Mouse (Mus musculus) heart, postnatal 4 days (tissue): ENCODE data around the gene Hax1. TPM values are rescaled to one million over a fixed set of nuclear protein-coding genes. Genes with fewer than 3 reads are reported as not detected.

Experiments used
- DNase-seq: peaks from one replicate; pipeline ENCODE4 v3.0.0; 2021
- total RNA-seq, 2 experiments: library from RNA; stranded (reverse); gene quantifications; 2 replicates each; pipeline ENCODE4 v1.2.3; 2021

Gene Hax1
- total RNA-seq: 10 to 100 TPM; 39.0 to 44.5 TPM

DNA sequence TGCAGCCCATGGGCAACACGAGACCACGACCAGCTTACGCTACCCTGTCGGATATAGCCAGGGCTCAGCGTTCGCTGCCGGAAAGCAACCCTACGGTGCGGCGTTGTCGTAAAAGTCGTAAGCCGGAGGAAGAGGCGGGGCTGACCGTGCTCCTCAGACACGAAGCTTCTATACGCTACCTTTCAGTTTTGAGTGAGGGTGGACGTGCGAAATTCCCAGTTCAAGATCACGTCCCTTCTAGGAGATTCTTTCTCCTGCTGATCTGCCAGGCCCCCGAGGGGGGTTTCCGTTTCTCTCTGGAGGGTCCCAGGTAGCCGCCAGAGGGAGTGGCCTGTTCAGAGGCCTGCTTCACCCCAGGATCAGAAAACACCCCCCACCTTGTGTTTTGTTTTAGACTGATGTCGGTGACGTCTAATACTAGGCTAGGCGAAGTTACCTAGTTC, at the start of gene Hax1:
Hax1 (minus strand) TSS at position 169 of the 443 bp plus-strand sequence.
- DNase-seq: peak; percentile 95

DNA sequence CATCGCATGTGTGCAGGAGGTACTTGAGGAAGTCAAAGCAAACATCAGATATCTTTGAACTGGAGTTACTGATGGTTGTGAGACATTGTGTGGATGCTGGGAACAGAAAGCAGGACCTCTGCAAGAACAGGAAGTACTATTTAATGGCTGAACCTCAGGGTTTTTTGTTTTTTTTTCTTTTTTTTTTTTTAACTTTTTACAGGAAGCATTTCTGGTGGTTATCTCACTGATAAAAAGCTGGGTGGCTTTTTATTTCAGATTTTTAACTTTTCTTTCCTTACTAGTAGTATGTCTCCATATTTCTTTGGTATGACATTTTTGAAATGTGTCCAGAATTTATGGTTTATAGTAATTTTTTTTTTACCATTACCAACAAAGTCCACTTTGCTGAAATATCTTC, 37.7 kb upstream of the Hax1 start:
- DNase-seq: no peak

GRCm38 (mm10) chr3:90034653-90035052, 36.1 kb upstream of the Hax1 start:
- no peak for DNase-seq

DNA sequence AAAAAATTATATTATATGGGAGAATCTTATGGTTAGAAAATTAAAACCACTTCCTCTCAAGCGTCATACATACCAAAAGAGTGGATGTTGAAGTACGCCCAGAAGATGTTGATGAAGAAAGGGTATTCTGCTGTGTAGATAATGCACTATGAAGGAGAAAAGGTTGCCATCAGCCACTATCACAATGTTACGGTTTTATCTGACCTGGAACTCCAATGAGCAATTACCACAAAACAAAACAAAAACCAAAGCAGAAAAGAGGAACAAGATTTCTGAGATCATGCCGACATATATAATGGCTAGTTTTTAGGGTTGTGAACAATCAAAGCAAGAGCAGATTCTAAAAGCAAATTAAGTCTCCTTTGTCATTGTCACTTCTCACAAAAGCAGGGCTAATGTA, 18.0 kb upstream of the Hax1 start:
- DNase-seq: no peak

DNA sequence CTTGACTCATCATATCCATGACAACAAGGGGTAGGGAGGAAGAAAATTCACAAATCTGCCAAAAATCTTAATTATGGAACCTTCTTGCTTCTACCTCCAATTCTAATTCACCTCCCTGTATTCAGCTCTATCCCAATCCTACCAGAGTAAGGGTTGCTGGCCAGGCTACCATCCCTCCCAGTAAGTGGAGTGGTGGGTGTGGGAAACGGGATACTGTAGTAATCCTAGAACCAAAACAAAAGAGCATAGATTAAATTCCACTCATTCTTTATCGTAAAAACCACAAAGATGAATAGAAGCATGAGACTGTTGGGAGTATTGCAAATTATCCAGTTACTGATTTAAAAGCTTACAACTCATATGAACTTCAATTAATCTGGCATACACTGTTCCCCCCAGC, 11.7 kb upstream of the Hax1 start:
- no peak for DNase-seq

- no peak for DNase-seq
Observed at GRCm38 (mm10) chr3:90004091-90004796, 5.7 kb upstream of the Hax1 start.

- no peak for DNase-seq
Observed at GRCm38 (mm10) chr3:89999830-90000229, 1.2 kb upstream of the Hax1 start.

GRCm38 (mm10) chr3:89999090-89999489, 510 bp upstream of the Hax1 start:
- DNase-seq: peak; percentile 5

- DNase-seq: no peak
Observed at GRCm38 (mm10) chr3:89997791-89998495, 637 bp downstream of the Hax1 start.

DNA sequence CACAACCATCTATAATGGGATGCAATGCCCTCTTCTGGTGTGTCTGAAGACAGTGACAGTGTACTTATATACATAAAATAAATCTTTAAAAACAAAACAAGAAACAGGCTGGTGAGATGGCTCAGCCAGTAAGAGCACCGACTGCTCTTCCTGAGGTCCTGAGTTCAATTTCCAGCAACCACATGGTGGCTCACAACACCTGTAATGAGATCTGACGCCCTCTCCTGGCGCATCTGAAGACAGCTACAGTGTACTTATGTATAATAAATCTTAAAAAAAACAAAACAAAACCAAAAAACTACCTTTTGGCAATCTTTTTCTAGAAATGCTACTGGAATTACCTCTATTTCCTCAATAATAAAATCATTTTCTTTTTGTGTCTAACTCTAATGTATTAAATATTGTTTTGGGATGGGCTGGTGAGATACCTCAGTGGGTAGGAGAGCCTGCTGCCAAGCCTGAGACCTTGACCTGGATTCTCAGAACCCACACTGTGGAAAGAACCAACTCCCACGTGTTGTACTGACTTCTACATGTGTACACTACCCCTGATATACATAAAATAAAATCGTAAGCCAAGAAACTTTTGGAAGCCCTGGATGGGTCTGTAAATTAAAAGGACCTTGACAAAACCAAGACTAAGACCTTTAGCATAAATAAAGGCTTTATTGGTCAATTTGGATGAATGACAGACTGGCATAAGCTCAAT, 3.6 kb downstream of the Hax1 start:
- DNase-seq: no peak

DNA sequence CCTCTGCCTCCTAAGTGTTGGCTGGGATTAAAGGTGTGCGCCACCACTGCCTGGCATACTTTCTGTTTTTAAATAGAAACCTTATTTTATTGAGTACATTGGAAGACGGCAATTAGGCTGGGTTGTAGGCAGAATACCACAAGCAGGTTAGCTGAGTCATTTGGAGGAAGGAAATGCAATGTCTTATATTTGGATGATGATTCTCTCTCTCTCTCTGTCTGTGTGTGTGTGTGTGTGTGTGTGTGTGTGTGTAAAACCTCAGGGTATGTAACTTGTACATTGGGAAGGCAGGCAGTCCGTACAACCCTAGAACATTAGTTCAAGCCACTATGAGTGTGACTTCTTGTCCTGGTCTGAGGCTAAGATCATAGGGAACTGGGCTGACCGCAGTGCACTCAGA, 10.8 kb downstream of the Hax1 start:
- no peak for DNase-seq

DNA sequence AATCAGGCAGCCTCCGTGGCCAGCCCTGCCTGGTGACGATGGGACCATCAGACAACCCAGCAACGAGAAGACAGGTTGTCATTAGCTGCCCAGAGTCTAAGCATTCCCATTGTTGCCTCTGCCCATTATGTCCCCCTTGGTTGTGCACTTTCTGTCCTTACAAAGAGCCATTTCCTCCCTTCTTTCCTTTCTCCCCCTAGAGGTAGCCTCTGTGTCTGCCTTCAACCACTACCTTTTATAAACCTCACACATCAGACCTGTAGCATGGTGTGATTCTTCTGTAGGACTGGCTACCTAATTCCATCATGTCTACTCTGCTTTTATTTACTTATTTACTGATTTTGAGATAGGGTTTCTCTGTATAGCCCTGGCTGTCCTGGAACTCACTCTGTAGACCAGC, 11.4 kb downstream of the Hax1 start:
- DNase-seq: no peak

GRCm38 (mm10) chr3:89982426-89982825, 16.2 kb downstream of the Hax1 start:
- no peak for DNase-seq

DNA sequence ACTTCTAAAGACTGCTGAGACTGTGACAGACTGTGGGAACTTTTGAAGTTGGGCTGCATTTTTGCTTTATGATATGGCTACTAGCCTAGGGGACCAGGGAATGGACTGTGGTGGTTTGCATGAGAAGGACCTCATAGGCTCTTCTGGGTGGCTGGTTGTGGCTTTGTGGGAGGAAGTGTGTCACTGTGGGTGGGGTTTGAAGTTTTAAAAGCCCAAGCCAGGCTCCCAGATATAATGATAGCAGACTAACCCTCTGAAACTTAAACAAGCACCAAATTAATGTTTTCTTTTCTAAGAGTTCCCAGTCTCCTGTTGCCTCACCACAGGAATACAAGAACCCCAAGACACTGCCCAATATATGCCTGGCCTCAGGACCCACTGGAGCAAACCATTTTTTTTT, 21.7 kb downstream of the Hax1 start:
- DNase-seq: no peak

- no peak for DNase-seq
Observed at GRCm38 (mm10) chr3:89968509-89968908, 30.1 kb downstream of the Hax1 start.

DNA sequence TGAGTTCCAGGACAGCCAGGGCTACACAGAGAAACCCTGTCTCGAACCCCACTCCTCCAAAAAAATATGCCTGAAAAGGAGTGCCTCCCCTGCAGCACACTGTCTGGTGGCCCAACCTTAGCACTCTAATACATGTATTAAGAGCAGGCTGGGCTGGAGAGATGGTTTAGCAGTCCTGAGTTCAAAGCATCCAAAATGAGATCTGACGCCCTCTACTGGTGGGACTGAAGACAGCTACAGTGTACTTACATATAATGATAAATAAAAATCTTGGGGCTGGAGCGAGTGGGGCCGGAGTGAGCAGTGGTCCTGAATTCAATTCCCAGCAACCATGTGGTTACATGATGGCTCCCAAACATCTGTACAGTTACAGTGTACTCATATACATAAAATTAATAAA, 31.6 kb downstream of the Hax1 start:
- DNase-seq: no peak

DNA sequence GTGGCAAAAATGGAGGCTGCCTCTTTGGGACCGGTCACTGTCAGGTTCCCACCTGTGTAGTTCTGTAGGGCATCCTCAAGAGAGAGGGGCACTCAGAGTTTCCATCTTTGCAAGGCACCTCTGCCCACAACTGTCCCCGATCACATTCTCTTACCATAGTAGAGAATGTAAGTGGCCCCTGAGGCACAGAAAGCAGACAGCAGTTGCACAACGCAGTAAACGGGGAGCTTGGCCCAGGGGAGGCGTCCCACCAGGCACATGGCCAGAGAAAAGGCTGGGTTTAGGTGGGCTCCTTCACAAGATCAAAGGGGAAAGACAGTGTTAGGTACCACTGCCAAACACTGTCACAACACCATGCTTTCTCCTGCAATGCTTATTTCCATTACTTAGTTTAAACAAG, 32.6 kb downstream of the Hax1 start:
- DNase-seq: no peak

DNA sequence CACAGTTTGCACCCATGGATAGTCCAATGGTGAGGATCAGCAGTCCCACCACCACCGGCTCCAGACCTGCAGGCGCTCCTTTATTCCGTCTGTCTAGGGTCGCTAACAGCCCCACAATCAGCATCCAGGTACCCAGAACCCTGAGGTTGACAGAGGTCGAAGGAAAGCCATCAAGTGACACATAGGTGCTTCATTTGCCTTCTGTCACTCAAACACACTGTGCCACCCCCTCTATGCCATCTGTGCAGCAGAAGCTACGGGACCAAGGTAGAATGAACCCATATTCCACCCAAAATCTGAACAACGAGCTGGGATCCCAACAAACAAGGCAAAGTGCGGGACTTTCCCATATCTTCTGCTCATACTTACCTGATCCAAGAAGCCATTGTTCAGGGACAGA, 33.0 kb downstream of the Hax1 start:
- DNase-seq: no peak

DNA sequence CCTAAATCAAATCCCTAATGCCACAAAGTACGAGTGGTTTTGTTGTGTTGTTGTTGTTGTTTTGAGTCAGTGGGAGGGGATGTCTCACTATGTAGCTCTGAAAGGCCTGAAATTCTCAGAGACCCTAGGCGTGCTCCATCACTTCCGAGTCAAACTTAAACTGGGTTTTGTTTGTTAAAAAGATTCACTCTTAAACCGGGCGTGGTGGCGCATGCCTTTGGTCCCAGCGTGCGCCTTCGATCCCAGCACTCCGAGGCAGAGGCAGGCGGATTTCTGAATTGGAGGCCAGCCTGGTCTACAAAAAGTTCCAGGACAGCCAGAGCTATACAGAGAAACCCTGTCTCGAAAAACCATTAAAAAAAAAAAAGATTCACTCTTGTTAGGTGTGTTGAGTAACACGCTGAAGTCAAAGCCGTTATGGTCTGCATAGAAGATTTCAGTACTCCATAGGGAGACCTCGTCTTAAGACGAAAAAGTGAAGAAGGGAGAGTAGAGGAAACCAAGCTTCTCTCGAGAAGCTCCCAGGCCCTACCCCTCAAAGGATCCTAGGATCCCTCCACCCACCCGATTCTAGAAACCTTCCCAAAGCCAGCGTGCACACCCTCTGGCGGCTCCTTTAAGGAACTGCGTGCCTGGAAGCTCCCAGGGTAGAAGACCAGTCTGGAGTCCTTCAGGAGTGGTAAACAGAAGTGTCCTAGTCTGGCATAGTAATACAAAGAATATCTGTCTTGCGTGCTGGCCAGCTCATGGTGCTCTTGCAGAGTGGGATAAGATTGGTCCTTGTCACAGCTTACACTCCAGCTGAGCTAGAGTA, 34.4 kb downstream of the Hax1 start:
- DNase-seq: peak; percentile 78

DNA sequence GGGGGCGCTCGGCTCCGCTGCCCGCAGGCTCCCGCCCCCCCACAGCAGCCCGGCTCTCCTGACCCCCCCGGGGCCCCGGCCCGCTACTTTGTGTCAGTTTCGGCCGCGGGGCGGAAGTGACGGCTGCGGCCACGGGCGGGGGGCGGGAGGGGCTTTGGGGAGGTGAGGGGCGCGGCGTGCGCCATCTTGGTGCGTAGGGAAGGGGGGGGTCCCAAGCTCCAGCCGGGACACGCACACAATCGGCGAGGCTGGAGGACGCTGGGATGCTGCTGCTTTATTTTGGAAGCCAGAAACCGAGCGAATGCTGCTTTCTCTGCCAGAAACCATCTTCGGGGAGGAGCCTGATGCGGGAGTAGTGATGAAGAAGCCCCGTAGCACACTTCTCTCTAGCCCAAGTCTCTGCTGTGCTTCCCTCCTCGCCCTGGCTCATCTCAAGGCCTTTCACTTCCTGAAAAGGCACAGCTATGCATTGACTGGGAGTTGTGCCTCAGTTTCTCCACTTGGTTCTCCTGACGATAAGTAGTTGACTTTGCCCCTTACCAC, 35.3 kb downstream of the Hax1 start, which contains the start of gene Atp8b2:
Atp8b2 (minus strand) TSS at position 288 of the 543 bp plus-strand sequence.
- DNase-seq: peak; percentile 75

DNA sequence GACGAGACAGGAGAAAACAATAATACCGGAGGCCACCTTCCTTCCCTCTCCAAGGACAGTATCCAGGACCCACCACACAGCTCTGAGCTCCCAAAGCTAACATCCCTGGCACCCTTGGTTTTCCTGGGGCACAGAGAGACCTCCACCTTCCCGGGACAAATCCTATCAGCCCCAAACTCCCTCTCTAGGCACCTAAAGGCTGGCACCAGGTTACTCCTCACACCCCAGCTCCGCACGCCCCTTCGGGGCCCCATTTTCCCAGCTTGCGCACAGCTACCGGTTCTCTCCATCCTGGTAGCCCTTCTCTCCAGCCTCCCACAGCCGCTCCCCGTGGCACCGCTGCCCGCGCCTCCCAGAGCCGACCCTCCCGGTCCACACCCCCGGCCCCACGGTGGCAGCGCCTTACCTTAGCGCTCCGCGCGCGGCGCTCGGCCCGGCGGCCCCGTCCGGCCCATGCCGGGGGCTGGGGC, 35.8 kb downstream of the Hax1 start:
- peak; percentile 43 for DNase-seq
